Mouse (Mus musculus) lung, embryonic 14.5 days (tissue): ENCODE data around the gene Ppp3ca. TPM values are rescaled to one million over a fixed set of nuclear protein-coding genes. Genes with fewer than 3 reads are reported as not detected.

Source experiments
- ATAC-seq: fragments of 200-750 bp; cut with Nextera tagmentation; 2 replicates; pipeline ENCODE4 v1.8.0; 2017; ENCODE audit warnings: mild to moderate bottlenecking, moderate TSS enrichment, moderate library complexity; ENCODE audit not compliant: insufficient read depth
- DNase-seq: peaks from one replicate; pipeline ENCODE4 v3.0.0-alpha.2; 2015
- H3K27ac ChIP-seq: fragments of 300-500 bp; sonication (generic); 2 replicates; pipeline ENCODE4 v1.5.1; 2014; ENCODE audit warnings: low read depth, mild to moderate bottlenecking, moderate library complexity
- H3K27me3 ChIP-seq: fragments of 300-500 bp; sonication (generic); 2 replicates; pipeline ENCODE4 v1.6.1; 2014; ENCODE audit warnings: low read length, control low read depth; ENCODE audit not compliant: insufficient read depth
- H3K36me3 ChIP-seq: fragments of 300-500 bp; sonication (generic); 2 replicates; pipeline ENCODE4 v1.6.1; 2014; ENCODE audit warnings: control low read depth; ENCODE audit not compliant: insufficient read depth
- H3K4me1 ChIP-seq: fragments of 300-500 bp; sonication (generic); 2 replicates; pipeline ENCODE4 v1.6.1; 2014; ENCODE audit warnings: antibody characterized with exemption, control low read depth; ENCODE audit not compliant: insufficient read depth
- H3K4me2 ChIP-seq: fragments of 300-500 bp; sonication (generic); 2 replicates; pipeline ENCODE4 v1.6.1; 2014; ENCODE audit warnings: mild to moderate bottlenecking
- H3K4me3 ChIP-seq: fragments of 300-500 bp; sonication (generic); 2 replicates; pipeline ENCODE4 v1.5.1; 2014; ENCODE audit warnings: low read depth, low read length
- H3K9ac ChIP-seq: fragments of 300-500 bp; sonication (generic); 2 replicates; pipeline ENCODE4 v1.6.1; 2014
- H3K9me3 ChIP-seq: fragments of 300-500 bp; sonication (generic); 2 replicates; pipeline ENCODE4 v1.6.1; 2016; ENCODE audit warnings: low read depth, low read length, control low read depth
- CTCF ChIP-seq: IDR thresholded peaks from 2 replicates; pipeline ENCODE4 v1.5.1; 2016; ENCODE audit warnings: antibody characterized with exemption, low read depth
- WGBS: fragments of 180-500 bp; shearing (Covaris S2); extraction: QIAGEN DNeasy Blood & Tissue Kit; methylation state at CpG from one replicate; pipeline ENCODE4 v1.1.7; 2014; 5-methylcytosine and 5-hydroxymethylcytosine counted together
- polyA plus RNA-seq: library from polyadenylated mRNA; unstranded; fragments of >200 nt; fragmentation: Nextera tagmentation; extraction: Ambion mirVana; gene quantifications from 2 replicates; pipeline ENCODE4 v1.2.1, GENCODE M21; 2014

The Ppp3ca gene
- polyA plus RNA-seq, 1 experiment from 2014 or later: 74.1 TPM

DNA sequence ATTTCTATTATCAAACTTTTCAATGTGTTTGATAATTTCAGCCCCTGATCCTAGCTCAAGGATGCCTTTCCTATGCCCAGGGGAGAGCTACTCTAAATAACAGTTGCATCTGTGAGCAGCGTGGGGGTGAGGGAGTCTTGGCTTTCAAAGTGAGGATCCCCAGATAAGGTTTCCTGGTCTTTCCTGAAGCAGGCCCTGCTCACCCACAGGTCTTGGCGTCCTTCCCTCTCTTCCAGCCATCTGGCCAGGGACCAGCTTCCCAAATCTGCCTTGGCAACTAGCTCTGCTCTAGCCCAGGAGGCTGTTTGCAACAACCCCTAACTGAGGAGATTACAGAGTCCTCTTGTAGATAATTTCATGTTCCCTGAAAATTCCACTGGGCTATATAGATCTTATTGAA is 1.9 kb upstream of the Ppp3ca start:
- H3K27me3 ChIP-seq: no peaks in the 10 kb centered on the region
- peaks cover 4% of the 10 kb centered on the region; the same call in 1 of the 2 replicates for H3K9me3 ChIP-seq
- no peak overlapping the region for H3K4me2 ChIP-seq
- H3K9ac ChIP-seq: no peak overlapping the region
- H3K4me3 ChIP-seq: no peak overlapping the region
- H3K36me3 ChIP-seq: no peaks in the 10 kb centered on the region
- ATAC-seq (no peak), DNase-seq (peak; percentile 37)
- no peak overlapping the region for H3K27ac ChIP-seq
- no peak for TF ChIP-seq CTCF
- 51% methylated on average over 2 of the region's 2 CpGs for WGBS
- H3K4me1 ChIP-seq: 0 out of 2 replicates have a peak, but pooled peaks cover 6% of the 10 kb centered on the region

- TF ChIP-seq CTCF: no peak
- peak overlapping the region; percentile 81 for H3K9ac ChIP-seq
- H3K27me3 ChIP-seq: no peaks in the 10 kb centered on the region
- H3K27ac ChIP-seq: peak overlapping the region; percentile 91
- H3K4me3 ChIP-seq: peak overlapping the region; percentile 90
- no peaks in the 10 kb centered on the region for H3K36me3 ChIP-seq
- WGBS: under 1% methylated on average over 51 of the region's 56 CpGs
- no peaks in the 10 kb centered on the region for H3K9me3 ChIP-seq
- H3K4me2 ChIP-seq: peak overlapping the region; percentile 80
- DNase-seq (peak; percentile 99), ATAC-seq (peak; percentile 97)
- 0 out of 2 replicates have a peak, but pooled peaks cover 9% of the 10 kb centered on the region for H3K4me1 ChIP-seq
Measured at GRCm38 (mm10) chr3:136669231-136670109, 454 bp upstream of the Ppp3ca start.

- no peaks in the 10 kb centered on the region for H3K27me3 ChIP-seq
- no peaks in the 10 kb centered on the region for H3K36me3 ChIP-seq
- peak overlapping the region; percentile 91 for H3K27ac ChIP-seq
- under 1% methylated on average over 88 of the region's 92 CpGs for WGBS
- peak overlapping the region; percentile 90 for H3K4me3 ChIP-seq
- no peaks in the 10 kb centered on the region for H3K9me3 ChIP-seq
- peak; percentile 43 for ATAC-seq
- peak overlapping the region; percentile 81 for H3K9ac ChIP-seq
- TF ChIP-seq CTCF: no peak
- H3K4me2 ChIP-seq: peak overlapping the region; percentile 80
- 0 out of 2 replicates have a peak, but pooled peaks cover 9% of the 10 kb centered on the region for H3K4me1 ChIP-seq
- peak; percentile 75 for DNase-seq
Measured at GRCm38 (mm10) chr3:136670360-136671131, 622 bp downstream of the Ppp3ca start.

DNA sequence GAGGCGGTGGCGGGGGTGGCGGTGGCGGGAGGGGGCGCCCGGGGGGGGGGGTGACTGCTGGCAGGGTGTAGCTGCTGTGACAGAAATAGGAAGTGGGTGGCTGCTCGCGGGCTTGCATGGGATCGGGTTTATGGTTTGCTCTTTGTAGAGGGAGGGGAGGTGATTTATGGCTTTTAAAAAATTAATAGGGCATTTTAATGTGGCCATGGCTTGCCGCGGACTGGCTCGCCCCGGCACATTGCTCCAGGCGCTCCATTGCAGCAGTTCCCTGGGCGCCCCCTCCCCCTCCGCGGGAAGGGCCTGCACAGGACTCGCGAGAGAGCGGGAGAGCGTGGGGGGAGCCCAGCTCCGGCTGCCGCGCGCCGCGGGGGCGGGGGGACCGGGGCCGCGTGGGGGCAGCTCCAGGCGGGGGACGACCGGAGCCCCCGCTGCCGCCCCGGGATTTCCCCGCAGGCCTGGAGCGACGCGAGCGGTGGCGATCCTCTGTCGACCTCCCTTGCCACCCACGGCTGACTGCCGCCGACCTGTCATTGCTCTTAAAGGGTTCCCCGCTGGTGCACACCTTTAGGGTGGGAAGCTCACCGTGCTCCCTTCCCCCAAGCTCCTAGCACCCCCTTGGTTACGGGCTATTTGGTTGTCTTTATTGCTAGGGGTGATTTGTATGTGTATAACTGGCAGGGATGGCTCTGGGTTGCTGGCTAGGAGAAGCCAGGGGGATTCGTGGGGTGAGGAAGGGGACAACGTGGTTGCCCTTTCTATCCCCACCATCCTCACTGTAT is 1.4 kb downstream of the Ppp3ca start:
- H3K4me2 ChIP-seq: peak overlapping the region; percentile 80
- no peak for TF ChIP-seq CTCF
- no peaks in the 10 kb centered on the region for H3K27me3 ChIP-seq
- peak overlapping the region; percentile 81 for H3K9ac ChIP-seq
- WGBS: under 1% methylated on average over 37 of the region's 52 CpGs
- no peaks in the 10 kb centered on the region for H3K9me3 ChIP-seq
- peak overlapping the region; percentile 90 for H3K4me3 ChIP-seq
- DNase-seq (peak; percentile 81), ATAC-seq (peak; percentile 16; the same call in 1 of the 2 replicates)
- peak overlapping the region; percentile 91 for H3K27ac ChIP-seq
- 0 out of 2 replicates have a peak, but pooled peaks cover 9% of the 10 kb centered on the region for H3K4me1 ChIP-seq
- no peaks in the 10 kb centered on the region for H3K36me3 ChIP-seq

DNA sequence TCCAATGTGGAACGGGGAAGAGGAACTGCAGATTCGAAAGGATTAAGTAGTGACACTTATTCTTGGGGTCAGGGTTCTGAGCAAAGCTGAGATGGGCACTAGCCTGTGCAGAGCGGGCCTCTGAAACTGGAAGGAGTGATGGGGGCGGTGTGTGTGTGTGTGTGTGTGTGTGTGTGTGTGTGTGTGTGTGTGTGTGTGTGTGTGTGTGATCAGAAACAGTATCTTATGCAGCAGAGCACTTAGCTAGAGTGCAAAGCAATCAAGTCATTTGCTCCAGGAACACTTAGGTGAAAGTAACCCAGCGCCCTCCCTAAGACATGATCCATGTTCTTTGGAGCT is 2.0 kb downstream of the Ppp3ca start:
- H3K27me3 ChIP-seq: no peaks in the 10 kb centered on the region
- H3K4me1 ChIP-seq: 0 out of 2 replicates have a peak, but pooled peaks cover 9% of the 10 kb centered on the region
- H3K9me3 ChIP-seq: no peaks in the 10 kb centered on the region
- H3K36me3 ChIP-seq: no peaks in the 10 kb centered on the region
- no peak for TF ChIP-seq CTCF
- H3K4me3 ChIP-seq: peak overlapping the region; percentile 90
- H3K27ac ChIP-seq: no peak overlapping the region; the same call in 1 of the 2 replicates
- 4% methylated on average over 5 of the region's 5 CpGs for WGBS
- DNase-seq (peak; percentile 39), ATAC-seq (no peak)
- peak overlapping the region; percentile 81 for H3K9ac ChIP-seq
- H3K4me2 ChIP-seq: peak overlapping the region; percentile 80

DNA sequence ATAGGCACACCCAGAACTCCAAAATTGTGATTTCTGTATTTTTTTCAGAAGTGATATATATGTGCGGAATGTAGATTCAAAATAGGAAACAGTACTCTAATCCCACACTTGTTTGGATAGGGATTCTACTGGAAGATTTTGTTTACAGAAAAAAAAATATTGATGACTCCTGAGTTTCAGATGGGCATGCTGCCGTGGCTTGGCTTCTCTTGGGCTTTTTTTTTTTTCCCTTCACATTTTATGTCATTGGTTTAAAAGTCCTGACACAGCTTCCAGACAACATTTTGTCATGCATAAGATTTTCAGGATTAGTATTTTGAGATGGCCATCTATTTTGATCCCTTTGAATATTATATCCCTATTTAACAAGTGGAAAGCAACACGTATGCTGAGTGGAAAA is 2.9 kb downstream of the Ppp3ca start:
- TF ChIP-seq CTCF: no peak

More for the DNA sequence above, 2.9 kb downstream of the Ppp3ca start:
- peak overlapping the region; percentile 80 for H3K4me2 ChIP-seq
- no peak for ATAC-seq
- H3K27me3 ChIP-seq: no peaks in the 10 kb centered on the region
- H3K4me1 ChIP-seq: 0 out of 2 replicates have a peak, but pooled peaks cover 9% of the 10 kb centered on the region
- 56% methylated on average over 3 of the region's 3 CpGs for WGBS
- H3K9me3 ChIP-seq: no peaks in the 10 kb centered on the region
- H3K36me3 ChIP-seq: no peaks in the 10 kb centered on the region
- DNase-seq: no peak
- no peak overlapping the region for H3K9ac ChIP-seq
- H3K27ac ChIP-seq: no peak overlapping the region
- H3K4me3 ChIP-seq: peak overlapping the region; percentile 90; the same call in 1 of the 2 replicates
